Mouse (Mus musculus) liver, postnatal 0 days (tissue): Measurements from ENCODE around the gene Zdhhc1. TPM values are rescaled to one million over a fixed set of nuclear protein-coding genes. Genes with fewer than 3 reads are reported as not detected.

Experiments used
- ATAC-seq: fragments of 200-750 bp; cut with Nextera tagmentation; 2 replicates; pipeline ENCODE4 v1.8.0; 2017; ENCODE audit warnings: mild to moderate bottlenecking, moderate library complexity
- DNase-seq: peaks from one replicate; pipeline ENCODE4 v3.0.0-alpha.2; 2016
- H3K27ac ChIP-seq: fragments of 300-500 bp; sonication (generic); 2 replicates; pipeline ENCODE4 v1.5.1; 2014; ENCODE audit warnings: antibody characterized with exemption, moderate library complexity, mild to moderate bottlenecking, low read depth
- H3K27me3 ChIP-seq: fragments of 300-500 bp; sonication (generic); 2 replicates; pipeline ENCODE4 v1.6.1; 2014; ENCODE audit warnings: low read length, control low read depth, mixed read lengths; ENCODE audit not compliant: insufficient read depth
- H3K36me3 ChIP-seq: fragments of 300-500 bp; sonication (generic); replicated peaks from 2 replicates; pipeline ENCODE4 v1.6.1; 2014; ENCODE audit warnings: mild to moderate bottlenecking, control low read depth, low read length, moderate library complexity, mixed read lengths; ENCODE audit not compliant: insufficient read depth
- H3K4me1 ChIP-seq: fragments of 300-500 bp; sonication (generic); 2 replicates; pipeline ENCODE4 v1.6.1; 2014; ENCODE audit warnings: antibody characterized with exemption, mild to moderate bottlenecking, control low read depth; ENCODE audit not compliant: insufficient read depth
- H3K4me2 ChIP-seq: fragments of 300-500 bp; sonication (generic); 2 replicates; pipeline ENCODE4 v1.6.1; 2014; ENCODE audit warnings: low read depth, mild to moderate bottlenecking, low read length, moderate library complexity, mixed read lengths
- H3K4me3 ChIP-seq: fragments of 300-500 bp; sonication (generic); 2 replicates; pipeline ENCODE4 v1.5.1; 2014; ENCODE audit warnings: low read depth, low read length
- H3K9ac ChIP-seq: fragments of 300-500 bp; sonication (generic); replicated peaks from 2 replicates; pipeline ENCODE4 v1.6.1; 2014; ENCODE audit warnings: mild to moderate bottlenecking, moderate library complexity
- H3K9me3 ChIP-seq: fragments of 300-500 bp; sonication (generic); 2 replicates; pipeline ENCODE4 v1.6.1; 2016; ENCODE audit warnings: mild to moderate bottlenecking, control low read depth, low read length, mixed read lengths
- CTCF ChIP-seq: sonication (generic); IDR thresholded peaks from 2 replicates; pipeline ENCODE4 v1.5.1; 2016; ENCODE audit warnings: antibody characterized with exemption, low read depth
- EP300 ChIP-seq: IDR thresholded peaks from 2 replicates; pipeline ENCODE4 v1.6.1; 2016; ENCODE audit warnings: antibody characterized with exemption, low read depth, mild to moderate bottlenecking
- WGBS: fragments of 180-500 bp; shearing (Covaris S2); extraction: QIAGEN DNeasy Blood & Tissue Kit; methylation state at CpG from one replicate; pipeline ENCODE4 v1.1.7; 2014; ENCODE audit not compliant: insufficient replicate concordance; 5-methylcytosine and 5-hydroxymethylcytosine counted together
- polyA plus RNA-seq: library from polyadenylated mRNA; unstranded; fragments of >200 nt; fragmentation: Nextera tagmentation; extraction: Ambion mirVana; gene quantifications from 2 replicates; pipeline ENCODE4 v1.2.1, GENCODE M21; 2015

Gene Zdhhc1
- polyA plus RNA-seq, 1 experiment from 2014 or later: 2.1 TPM

DNA sequence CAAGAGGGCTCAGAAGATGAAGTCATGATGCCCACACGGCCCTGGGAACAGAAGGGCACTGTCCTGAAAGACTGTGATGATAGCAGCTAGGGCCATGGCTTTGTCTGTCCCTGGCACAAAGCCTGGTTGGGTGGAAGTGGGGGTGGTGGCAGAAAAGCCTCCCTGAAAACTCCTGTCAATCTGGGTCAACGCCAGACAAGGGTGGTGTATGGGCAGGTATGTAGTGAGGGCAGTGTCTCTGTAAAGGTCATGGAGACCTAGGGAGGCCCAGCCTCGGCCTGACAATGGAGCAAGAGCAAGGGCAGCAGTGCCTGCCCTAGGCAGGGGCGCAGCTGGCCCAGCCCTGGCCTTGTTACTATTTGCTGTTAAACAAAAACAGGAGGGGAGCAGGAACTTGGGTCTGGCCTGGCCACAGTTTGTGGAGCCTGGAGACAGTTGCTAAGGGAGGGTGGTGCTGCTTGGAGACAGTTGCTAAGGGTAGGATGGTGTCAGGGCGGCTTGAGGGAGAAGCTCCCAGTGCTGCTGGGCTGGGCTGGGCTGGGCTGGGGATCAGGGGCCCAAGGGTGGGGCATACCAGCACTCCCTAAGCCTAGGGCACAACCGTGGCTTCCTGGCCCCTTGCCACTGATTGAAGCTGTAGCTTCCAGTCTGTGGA lies 27.5 kb downstream of the Zdhhc1 start:
- peaks cover 19% of the 10 kb centered on the region for H3K4me1 ChIP-seq
- no peak overlapping the region for H3K27ac ChIP-seq
- WGBS: 51% methylated on average over 6 of the region's 6 CpGs
- peak; percentile 19 for DNase-seq
- no peak overlapping the region for H3K4me3 ChIP-seq
- peaks cover 38% of the 10 kb centered on the region for H3K27me3 ChIP-seq
- H3K4me2 ChIP-seq: no peak overlapping the region
- ATAC-seq: no peak
- no peaks in the 10 kb centered on the region for H3K36me3 ChIP-seq
- TF ChIP-seq EP300: no peak
- TF ChIP-seq CTCF: no peak
- no peak overlapping the region for H3K9ac ChIP-seq
- no peaks in the 10 kb centered on the region for H3K9me3 ChIP-seq

- no peak for DNase-seq
- H3K9me3 ChIP-seq: no peaks in the 10 kb centered on the region
- H3K27me3 ChIP-seq: peaks cover 28% of the 10 kb centered on the region
- WGBS: 84% methylated on average over 27 of the region's 27 CpGs
- no peak overlapping the region for H3K4me2 ChIP-seq
- no peak for ATAC-seq
- H3K4me1 ChIP-seq: peaks cover 14% of the 10 kb centered on the region
- no peak overlapping the region for H3K4me3 ChIP-seq
- no peaks in the 10 kb centered on the region for H3K36me3 ChIP-seq
- no peak overlapping the region for H3K27ac ChIP-seq
- TF ChIP-seq EP300: no peak
- TF ChIP-seq CTCF: no peak
- H3K9ac ChIP-seq: no peak overlapping the region
Measured at GRCm38 (mm10) chr8:105468002-105468720, 28.5 kb downstream of the Zdhhc1 start.

GRCm38 (mm10) chr8:105467396-105467985 lies 29.2 kb downstream of the Zdhhc1 start:
- H3K4me2 ChIP-seq: no peak overlapping the region
- no peak overlapping the region for H3K4me3 ChIP-seq
- H3K4me1 ChIP-seq: peaks cover 14% of the 10 kb centered on the region
- H3K36me3 ChIP-seq: no peaks in the 10 kb centered on the region
- WGBS: 93% methylated on average over 10 of the region's 10 CpGs
- TF ChIP-seq CTCF (no peak), EP300 (no peak)
- peaks cover 22% of the 10 kb centered on the region for H3K27me3 ChIP-seq
- no peaks in the 10 kb centered on the region for H3K9me3 ChIP-seq
- ATAC-seq (no peak), DNase-seq (no peak)
- no peak overlapping the region for H3K9ac ChIP-seq
- H3K27ac ChIP-seq: no peak overlapping the region

GRCm38 (mm10) chr8:105466700-105467291 lies 29.9 kb downstream of the Zdhhc1 start:
- Histone ChIP-seq H3K4me2 (no peak overlapping the region), H3K9ac (no peak overlapping the region), H3K27me3 (peaks cover 15% of the 10 kb centered on the region), H3K36me3 (no peaks in the 10 kb centered on the region), H3K4me1 (peaks cover 14% of the 10 kb centered on the region), H3K4me3 (no peak overlapping the region), H3K9me3 (no peaks in the 10 kb centered on the region), H3K27ac (no peak overlapping the region)
- DNase-seq (no peak), ATAC-seq (no peak)
- WGBS: 76% methylated on average over 7 of the region's 7 CpGs
- TF ChIP-seq EP300: no peak
- TF ChIP-seq CTCF: no peak

- H3K27ac ChIP-seq: no peak overlapping the region
- no peak overlapping the region for H3K4me2 ChIP-seq
- peaks cover 13% of the 10 kb centered on the region for H3K4me1 ChIP-seq
- H3K27me3 ChIP-seq: peaks cover 9% of the 10 kb centered on the region
- 84% methylated on average over 6 of the region's 6 CpGs for WGBS
- no peak for TF ChIP-seq EP300
- no peak for ATAC-seq
- H3K36me3 ChIP-seq: no peaks in the 10 kb centered on the region
- no peak overlapping the region for H3K9ac ChIP-seq
- H3K9me3 ChIP-seq: no peaks in the 10 kb centered on the region
- no peak for DNase-seq
- no peak overlapping the region for H3K4me3 ChIP-seq
Measured at GRCm38 (mm10) chr8:105466246-105466645, 30.5 kb downstream of the Zdhhc1 start.

- no peak overlapping the region for H3K4me2 ChIP-seq
- no peak for TF ChIP-seq EP300
- TF ChIP-seq CTCF: no peak
- no peak for ATAC-seq
- H3K4me1 ChIP-seq: no peaks in the 10 kb centered on the region
- no peak overlapping the region for H3K9ac ChIP-seq
- no peaks in the 10 kb centered on the region for H3K27me3 ChIP-seq
- 82% methylated on average over 7 of the region's 7 CpGs for WGBS
- DNase-seq: no peak
- no peaks in the 10 kb centered on the region for H3K9me3 ChIP-seq
- H3K4me3 ChIP-seq: no peak overlapping the region
- H3K36me3 ChIP-seq: no peaks in the 10 kb centered on the region
- H3K27ac ChIP-seq: no peak overlapping the region
Measured at GRCm38 (mm10) chr8:105464595-105464994, 32.1 kb downstream of the Zdhhc1 start.
